Mouse (Mus musculus): Measurements from ENCODE around the gene Tpm3.
"Not testable (repeated sequence)": the region's sequence is repeated elsewhere in the genome, so short reads cannot be mapped to it uniquely, and the experiment has no call there.

Gene Tpm3

GRCm38 (mm10) chr3:90084790-90085189 lies 12.3 kb downstream of the Tpm3 start:
- DNase-seq = peak; percentile 42

GRCm38 (mm10) chr3:90085281-90085680 lies 12.8 kb downstream of the Tpm3 start:
- DNase-seq = peak; percentile 79

GRCm38 (mm10) chr3:90086068-90086467 lies 13.6 kb downstream of the Tpm3 start:
- DNase-seq = peak; percentile 36

- DNase-seq = peak; percentile 62
These were observed 16.2 kb downstream of the Tpm3 start for GRCm38 (mm10) chr3:90088617-90089016.

- DNase-seq = no peak
These were observed 18.4 kb downstream of the Tpm3 start for GRCm38 (mm10) chr3:90090892-90091291.

DNA sequence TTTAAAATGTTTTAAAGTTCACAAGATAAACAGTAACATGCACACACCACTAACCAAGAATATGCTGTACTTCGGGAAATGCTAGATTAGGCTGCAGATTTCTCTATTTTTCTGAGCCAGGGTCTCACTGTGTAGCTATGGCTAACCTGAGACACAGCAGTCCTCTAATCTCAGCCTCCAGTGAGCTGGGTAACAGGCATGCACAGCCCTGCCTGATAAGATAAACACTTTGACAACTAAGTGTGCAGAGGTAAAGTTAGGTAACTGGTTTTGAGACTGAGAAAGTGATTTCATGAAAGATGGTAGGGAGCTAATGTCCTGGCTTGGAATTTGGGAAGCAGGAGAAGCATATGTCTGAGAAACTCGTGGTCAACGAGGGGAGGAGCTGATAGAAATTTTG lies 22.0 kb downstream of the Tpm3 start:
- no peak for DNase-seq

DNA sequence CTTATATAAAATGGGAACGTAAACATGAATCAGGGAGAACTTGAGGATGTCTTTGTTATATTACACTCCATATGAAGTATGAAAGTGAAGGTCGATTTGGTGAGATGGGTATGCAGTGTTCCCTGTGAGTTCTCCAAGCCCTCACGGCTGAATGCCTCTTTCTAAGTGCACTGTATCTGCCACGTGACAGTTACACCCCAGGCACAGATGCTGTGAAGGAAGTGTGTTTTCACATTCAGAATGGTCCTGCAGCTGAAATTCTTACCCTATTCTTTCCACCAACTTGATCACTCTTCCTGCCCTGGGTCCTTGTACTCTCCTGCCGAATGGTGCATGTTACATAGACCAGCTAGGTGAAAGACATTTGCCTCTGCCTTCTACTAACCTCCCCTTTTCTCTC lies 25.5 kb downstream of the Tpm3 start:
- no peak for DNase-seq

- DNase-seq = no peak
These were observed 28.6 kb downstream of the Tpm3 start for GRCm38 (mm10) chr3:90101010-90101409.

DNA sequence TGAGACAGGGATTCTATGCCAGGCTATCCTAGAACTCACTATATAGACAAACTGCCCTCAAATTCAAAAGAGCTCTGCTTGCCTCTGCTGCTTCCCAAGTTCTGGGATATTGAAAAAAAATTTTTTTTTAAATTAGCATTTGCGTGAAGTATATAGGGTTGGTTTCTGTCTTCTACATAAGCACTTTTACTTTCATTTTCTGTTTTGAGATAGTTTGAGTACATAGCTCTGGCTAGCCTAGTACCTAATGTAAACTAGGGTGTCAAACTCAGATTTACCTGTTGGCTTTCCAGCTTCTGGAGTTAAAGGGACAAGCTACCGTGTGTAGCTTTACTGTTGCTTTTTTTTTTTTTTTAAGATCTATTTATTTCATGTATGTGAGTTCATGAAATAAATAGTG lies 29.2 kb downstream of the Tpm3 start:
- no peak for DNase-seq

DNA sequence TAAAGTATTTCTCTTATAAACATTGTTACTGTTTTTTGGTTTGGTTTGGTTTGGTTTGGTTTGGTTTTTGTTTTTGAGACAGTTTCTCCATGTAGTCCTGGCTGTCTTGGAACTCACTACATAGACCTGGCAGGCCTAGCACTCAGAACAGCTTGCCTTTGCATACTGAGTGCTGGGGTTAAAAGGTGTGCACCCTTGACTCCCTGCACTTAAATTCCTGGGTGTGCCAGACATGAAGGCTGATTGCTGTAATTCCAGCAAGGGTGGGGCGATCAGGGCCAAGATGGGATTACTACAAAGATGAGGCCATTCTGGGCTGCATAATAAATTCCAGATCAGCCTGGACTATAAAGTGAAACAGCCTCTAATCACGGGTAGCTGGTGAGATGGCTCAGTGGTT lies 29.8 kb downstream of the Tpm3 start:
- peak; percentile 66 for DNase-seq

GRCm38 (mm10) chr3:90103176-90103575 lies 30.7 kb downstream of the Tpm3 start:
- no peak for DNase-seq

GRCm38 (mm10) chr3:90103938-90104337 lies 31.5 kb downstream of the Tpm3 start, which contains the start of gene Nup210l:
TSS of gene Nup210l (plus strand) at chr3:90104132.
- no peak for DNase-seq

DNA sequence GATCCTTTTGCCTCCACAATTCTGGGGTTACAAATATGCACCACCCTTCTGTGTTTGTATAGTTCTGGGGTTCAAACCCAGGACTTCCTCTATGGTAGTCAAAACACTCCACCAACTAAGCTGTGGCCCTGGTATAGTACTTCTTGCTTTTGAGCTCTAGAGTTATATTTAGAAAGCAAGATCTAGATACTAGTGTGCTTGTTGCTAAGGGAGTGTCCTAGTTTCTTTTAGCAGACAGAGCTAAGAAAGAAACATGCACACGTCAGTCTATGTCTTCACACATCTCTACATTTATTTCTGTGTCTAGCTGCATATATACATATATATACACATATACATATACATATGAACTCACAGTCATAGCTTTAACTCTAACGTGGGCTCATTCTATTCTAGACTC lies 39.3 kb downstream of the Tpm3 start:
- DNase-seq = no peak

GRCm38 (mm10) chr3:90114342-90114741 lies 41.9 kb downstream of the Tpm3 start:
- DNase-seq = peak; percentile 73

DNA sequence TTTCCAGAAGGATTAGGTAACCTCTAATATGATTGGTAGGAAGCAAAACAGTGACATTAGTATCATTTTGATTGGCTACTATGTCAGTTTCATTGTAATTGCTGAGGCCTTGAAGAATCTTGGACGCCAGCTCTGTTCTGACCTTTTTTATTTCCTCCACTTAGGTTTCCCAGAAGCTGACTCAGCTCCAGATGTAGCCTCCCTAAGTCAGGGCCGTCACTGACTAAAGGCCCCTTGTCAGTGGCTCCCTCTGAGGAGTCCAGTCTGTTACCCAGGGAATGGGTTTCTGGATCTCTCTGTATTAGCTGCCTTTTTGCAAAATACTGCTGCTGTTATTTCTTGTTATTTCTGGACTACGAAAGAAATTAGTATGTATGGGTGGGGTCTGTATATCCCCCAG lies 43.1 kb downstream of the Tpm3 start:
- no peak for DNase-seq

GRCm38 (mm10) chr3:90118132-90118790 lies 45.8 kb downstream of the Tpm3 start:
- DNase-seq = peak; percentile 60

DNA sequence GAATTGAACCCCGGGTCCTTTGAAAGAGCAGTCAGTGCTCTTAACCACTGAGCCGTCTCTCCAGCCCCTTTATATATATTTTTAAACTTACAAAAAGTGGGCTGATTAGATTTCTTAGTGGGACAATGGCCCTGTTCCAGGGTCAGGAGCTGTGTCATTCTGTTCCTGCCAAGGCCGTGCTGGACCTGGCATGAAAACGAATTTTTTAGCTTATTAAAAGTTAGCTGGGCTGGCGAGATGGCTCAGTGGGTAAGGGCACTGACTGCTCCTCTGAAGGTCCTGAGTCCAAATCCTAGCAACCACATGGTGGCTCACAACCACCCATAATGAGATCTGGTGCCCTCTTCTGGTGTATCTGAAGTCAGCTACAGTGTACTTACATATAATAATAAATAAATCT lies 49.6 kb downstream of the Tpm3 start:
- not testable (repeated sequence) for DNase-seq

DNA sequence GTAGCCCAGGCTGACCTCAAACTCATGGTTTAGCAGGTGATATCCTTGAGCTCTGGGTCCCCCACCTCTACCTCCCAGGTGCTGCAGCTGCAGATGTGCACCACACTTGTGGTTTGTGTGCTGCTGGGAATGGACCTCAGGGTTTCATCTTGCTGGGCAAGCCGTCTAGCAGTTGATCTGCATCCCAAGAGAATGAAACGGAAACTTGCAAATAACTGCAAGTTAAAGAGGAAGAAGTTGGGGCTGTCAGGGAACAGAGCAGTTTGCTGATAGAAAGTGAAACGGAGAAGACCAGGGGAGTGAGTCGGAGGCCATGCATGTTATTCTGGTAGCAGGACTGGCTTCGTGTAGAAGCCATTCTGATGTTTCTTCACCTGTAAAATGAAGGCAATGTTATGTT lies 53.3 kb downstream of the Tpm3 start:
- no peak for DNase-seq

GRCm38 (mm10) chr3:90127881-90128280 lies 55.4 kb downstream of the Tpm3 start:
- DNase-seq = no peak

- DNase-seq = no peak
These were observed 60.3 kb downstream of the Tpm3 start for GRCm38 (mm10) chr3:90132745-90133144.

DNA sequence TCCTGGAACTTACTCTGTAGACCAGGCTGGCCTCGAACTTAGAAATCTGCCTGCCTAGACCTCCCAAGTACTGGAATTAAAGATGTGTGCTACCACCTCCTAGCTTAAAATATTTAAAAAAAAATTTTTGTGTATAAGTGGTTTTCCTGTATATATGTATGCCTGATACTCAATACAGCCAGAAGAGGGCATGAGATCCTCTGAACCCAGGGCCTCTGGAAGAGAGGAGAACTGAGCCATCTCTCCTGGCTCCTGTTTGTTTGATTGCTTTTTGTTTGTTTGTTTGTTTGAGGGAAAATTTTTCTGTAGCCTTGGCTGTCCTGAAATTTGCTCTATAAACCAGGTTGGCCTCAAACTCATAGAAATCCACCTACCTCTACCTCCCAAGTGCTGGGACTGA lies 60.9 kb downstream of the Tpm3 start:
- no peak for DNase-seq

DNA sequence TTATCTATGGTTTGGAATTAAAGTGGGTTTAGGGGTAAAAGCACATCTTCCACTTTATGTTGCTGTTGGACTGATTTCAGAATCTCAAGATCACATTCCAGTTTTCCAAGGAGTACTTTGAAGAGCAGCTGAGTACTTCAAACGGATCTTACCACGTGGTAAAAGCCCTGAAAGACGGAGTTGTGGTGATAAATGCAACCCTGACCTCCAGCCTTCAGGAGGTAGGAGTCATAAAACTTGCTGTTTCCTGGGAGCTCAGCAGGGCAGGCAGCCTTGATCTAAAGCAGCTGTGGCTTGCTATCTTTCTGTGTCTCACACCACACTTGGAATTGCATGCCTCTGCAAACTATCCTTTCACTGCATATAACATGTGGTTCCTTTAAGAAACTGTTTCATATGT lies 62.0 kb downstream of the Tpm3 start:
- DNase-seq = peak; percentile 39

- DNase-seq = no peak
These were observed 62.5 kb downstream of the Tpm3 start for GRCm38 (mm10) chr3:90134993-90135392.

GRCm38 (mm10) chr3:90136660-90137059 lies 64.2 kb downstream of the Tpm3 start:
- peak; percentile 69 for DNase-seq

DNA sequence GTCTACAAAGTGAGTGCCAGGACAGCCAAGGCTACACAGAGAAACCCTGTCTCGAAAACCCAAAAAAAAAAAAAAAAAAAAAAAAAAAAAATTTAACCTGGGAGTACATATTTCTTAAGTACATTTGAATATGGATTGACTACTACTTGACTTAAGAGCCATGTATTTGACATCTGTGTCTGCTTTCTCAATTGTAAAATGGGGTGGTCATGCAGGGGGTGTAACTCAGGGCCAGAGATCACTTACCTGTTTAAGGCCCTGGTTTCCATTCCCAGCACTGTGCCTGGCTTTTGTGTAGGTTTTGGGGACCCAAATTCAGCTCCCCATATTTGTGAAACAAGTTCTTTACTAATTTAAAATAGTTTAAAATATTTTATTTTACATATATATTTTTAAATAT lies 65.2 kb downstream of the Tpm3 start:
- DNase-seq = no peak
